Mouse (Mus musculus): Measurements from ENCODE around the gene Mamstr. TPM values are rescaled to one million over a fixed set of nuclear protein-coding genes. Genes with fewer than 3 reads are reported as not detected.

Gene Mamstr
- polyA plus RNA-seq (2012; rRNA removed), result 2.8 and 5.1 TPM in 2 replicates

DNA sequence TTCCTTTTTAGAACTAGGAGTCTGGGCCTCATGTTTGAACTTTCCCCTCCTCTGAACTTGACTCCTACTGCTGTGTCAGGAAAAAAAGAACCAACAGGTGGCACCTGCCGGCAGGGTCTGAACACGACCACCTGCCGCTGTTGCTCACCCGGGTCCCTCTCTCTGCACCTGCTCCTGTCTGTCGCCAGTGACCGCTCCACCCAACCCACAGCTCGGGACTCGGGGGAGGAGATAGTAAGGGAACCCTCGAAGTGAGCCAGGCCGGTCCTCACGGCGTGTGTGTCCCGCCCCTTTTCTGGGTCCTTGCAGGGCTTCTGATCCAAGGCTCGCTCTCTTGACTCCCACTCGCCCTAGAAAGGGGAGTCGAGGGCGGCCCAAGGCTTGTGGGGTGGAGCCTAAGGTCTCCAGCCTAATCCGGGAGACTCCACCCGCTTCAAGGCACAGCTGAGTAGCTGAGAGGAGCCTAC lies at the start of gene Mamstr:
Mamstr (plus strand) TSS at position 417 of the 467 bp plus-strand sequence.

DNA sequence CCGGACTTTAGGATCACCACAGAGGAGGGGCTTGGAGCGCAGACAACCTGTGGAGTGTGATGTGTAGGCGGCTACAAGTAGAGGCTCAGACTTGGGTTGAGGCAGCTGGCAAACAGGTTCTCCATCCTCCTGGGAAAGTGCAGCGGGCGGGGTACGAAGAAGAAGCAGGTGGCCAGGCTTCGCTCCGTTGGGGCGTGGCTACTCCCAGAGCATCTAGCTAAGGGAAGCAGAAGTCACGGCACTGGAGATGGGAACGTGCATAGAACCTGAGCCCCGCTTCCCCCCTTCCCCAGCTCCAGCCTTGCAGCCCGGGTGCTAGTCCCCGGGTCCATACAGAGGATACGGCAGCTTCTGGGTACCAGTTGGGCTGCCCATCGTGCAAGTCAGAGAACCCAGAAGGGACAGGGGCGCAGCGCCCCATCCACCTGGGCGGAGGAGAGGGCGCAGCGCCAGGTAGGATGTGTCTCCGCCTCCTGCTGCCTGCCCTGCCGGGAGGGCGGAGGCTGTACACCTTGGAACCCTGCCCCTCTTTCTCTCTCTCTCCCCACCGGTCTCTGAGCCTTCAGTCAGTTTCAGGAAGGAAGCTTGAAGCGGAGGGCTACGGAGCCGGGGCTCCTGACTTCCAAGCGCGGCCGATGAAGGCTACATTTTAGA lies 22.6 kb upstream of the Mamstr start, which contains the start of gene Fut1:
Fut1 (plus strand) TSS at position 248 of the 654 bp plus-strand sequence.

DNA sequence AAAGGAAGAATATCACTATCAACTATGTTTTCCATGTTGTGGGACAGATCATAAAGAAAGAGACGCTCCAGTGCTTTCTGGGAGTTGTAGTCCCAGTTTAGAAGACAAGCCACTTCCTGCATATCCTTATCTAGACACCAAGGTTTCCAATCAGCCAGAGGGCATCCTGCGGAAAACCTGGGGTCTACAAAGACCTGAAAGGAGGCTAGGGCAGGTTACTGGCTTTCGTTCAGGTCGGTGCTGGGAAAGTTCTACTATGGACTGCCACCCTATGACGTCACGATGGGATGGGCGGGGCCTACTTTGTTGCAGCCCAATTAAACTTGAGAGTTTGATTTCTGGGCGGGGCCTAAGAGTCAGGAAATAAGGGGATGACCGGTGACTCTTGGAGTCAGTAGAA lies 18.3 kb upstream of the Mamstr start, which contains the start of gene Izumo1:
Izumo1 (plus strand) TSS at position 369 of the 400 bp plus-strand sequence.

DNA sequence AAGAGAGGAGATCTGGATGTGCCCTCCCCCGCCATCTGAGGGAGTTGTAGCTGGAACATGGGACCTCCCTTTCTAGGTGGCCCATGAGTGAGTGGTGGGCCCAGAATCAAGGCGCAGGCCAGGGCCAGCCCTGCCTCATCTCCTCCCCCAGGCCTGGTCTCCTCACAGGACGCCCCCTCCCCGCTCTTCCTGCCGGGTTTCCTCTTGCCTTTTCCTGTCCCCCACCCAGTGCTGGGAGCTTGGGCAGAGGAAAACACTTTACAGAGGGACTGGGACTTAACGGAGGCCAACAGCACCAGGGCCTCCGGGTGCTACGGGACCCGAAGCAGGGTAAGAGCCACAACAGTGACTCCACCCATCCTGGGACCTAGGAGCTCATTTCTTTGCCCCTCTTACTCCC lies 12.5 kb upstream of the Mamstr start, which contains the start of gene Rasip1:
Rasip1 (plus strand) TSS at position 228 of the 400 bp plus-strand sequence.

DNA sequence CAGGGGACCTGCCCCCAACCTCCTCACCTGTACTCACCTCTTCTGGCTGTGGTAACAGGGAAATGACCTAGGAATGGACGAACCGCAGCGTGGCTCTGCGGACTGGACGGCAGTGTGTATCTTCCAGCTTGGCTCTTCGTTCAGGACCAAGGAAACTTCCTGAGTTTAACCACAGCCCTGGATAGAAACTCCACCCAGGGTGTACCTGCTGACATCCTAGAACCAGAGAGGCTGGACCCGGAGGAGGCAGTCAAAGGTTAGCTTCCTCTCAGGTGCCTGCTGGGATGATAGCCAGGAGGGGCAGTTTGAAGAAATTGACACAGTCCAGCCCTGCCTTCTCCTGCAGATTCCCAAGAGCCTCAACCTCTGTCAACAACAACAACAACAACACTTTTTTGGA lies 26.4 kb downstream of the Mamstr start, which contains the start of gene Fut2:
Fut2 (minus strand) TSS at position 234 of the 400 bp plus-strand sequence.

DNA sequence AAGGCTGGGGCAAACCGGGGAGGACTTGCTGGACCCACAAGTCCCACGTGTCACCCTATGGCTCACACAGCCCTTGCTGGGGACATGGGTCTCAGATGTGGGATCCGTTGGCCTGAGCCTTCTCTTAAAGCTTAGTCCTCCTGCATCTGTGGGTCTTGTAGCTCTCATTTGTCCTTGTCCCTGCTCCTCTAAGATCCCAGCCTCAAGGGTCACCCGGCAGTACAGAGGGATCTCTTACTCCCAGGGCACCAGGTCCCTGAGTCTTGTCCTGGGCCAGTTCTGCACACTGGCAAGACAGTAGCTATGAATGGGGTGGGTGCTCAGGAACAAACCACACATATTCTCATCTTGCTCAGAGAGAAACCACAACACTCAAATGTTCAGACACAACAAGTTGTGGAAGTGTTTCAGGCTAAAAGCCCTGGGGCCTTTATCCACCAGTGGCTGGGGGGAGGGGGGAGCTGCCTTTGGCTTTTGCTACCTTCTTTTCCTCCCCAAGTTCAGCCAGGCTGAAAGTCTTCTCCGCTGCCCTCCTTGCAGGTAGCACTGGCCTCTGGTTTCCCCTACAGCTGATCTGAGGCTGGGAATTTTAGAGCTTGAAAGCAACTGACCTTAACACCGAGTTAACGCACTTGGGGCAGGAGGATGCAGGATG lies 43.7 kb downstream of the Mamstr start, which contains the start of gene Ntn5:
Ntn5 (plus strand) TSS at position 627 of the 655 bp plus-strand sequence.

DNA sequence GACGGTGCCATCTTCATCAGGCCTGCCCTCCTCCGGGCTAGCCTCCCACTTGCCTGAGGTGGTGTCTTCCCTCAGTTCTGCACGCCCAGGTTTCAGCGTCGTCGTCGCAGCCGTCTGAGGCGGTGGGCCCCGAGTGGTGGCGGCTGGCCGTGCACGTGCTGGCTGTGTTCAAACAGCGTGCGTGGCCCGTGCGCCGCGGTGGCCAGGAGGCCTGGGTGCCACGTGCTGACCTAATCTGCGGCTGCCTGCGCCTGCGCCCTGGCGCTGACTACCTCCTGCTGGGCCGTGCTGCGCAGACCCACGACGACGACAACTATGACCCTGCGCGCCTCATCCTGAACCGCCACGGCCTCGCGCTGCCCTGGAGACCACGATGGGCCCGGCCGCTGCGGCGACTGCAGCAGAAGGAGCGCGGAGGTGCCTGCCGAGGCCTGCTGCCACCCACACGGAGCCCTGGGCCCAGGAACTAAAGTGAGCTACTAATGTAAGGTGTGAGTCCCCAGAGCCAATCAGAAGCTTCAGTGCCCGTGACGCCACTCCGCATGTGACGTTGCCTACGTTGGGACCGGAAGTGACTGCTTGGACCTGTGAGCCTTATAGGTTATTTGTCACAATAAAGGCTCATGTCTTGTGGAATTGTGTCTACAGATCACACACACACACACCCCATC lies 54.3 kb downstream of the Mamstr start, which contains the start of gene Sec1:
Sec1 (minus strand) TSS at position 482 of the 671 bp plus-strand sequence.

Other genes with a start within 250 kb of the Mamstr start
- 695 and 1,491 TPM in 2 replicates for gene Snrnp70, start 244.2 kb upstream of the Mamstr start, polyA plus RNA-seq (2012; rRNA removed)
- gene Kcna7, start 234.3 kb upstream of the Mamstr start, polyA plus RNA-seq (2012; rRNA removed), result 0.04 TPM in 1 of 2 replicates, not detected in the other
- gene Ntf5, start 226.3 kb upstream of the Mamstr start, polyA plus RNA-seq (2012; rRNA removed), result 1.3 and 2.1 TPM in 2 replicates
- 0.16 TPM in 1 of 2 replicates, not detected in the other for gene Lhb, start 219.2 kb upstream of the Mamstr start, polyA plus RNA-seq (2012; rRNA removed)
- 19.0 and 32.3 TPM in 2 replicates for gene Gys1, start 205.1 kb upstream of the Mamstr start, polyA plus RNA-seq (2012; rRNA removed)
- gene Ruvbl2, start 201.9 kb upstream of the Mamstr start, polyA plus RNA-seq (2012; rRNA removed), result 154 and 206 TPM in 2 replicates
- 1,702 and 1,837 TPM in 2 replicates for gene Ftl1, start 180.1 kb upstream of the Mamstr start, polyA plus RNA-seq (2012; rRNA removed)
- 146 and 199 TPM in 2 replicates for gene Bax, start 173.1 kb upstream of the Mamstr start, polyA plus RNA-seq (2012; rRNA removed)
- 0.24 and 0.80 TPM in 2 replicates for gene Tulp2, start 158.1 kb upstream of the Mamstr start, polyA plus RNA-seq (2012; rRNA removed)
- gene Gm45808, start 153.2 kb upstream of the Mamstr start, polyA plus RNA-seq (2012; rRNA removed), result not detected in 2 replicates
- gene Dhdh, start 151.2 kb upstream of the Mamstr start, polyA plus RNA-seq (2012; rRNA removed), result 3.5 and 3.9 TPM in 2 replicates
- gene Nucb1, start 129.6 kb upstream of the Mamstr start, polyA plus RNA-seq (2012; rRNA removed), result 101 and 117 TPM in 2 replicates
- 14.8 and 20.2 TPM in 2 replicates for gene Ppp1r15a, start 113.7 kb upstream of the Mamstr start, polyA plus RNA-seq (2012; rRNA removed)
- 1.8 and 4.0 TPM in 2 replicates for gene Plekha4, start 113.6 kb upstream of the Mamstr start, polyA plus RNA-seq (2012; rRNA removed)
- 0.37 and 0.56 TPM in 2 replicates for gene Hsd17b14, start 85.1 kb upstream of the Mamstr start, polyA plus RNA-seq (2012; rRNA removed)
- gene Bcat2, start 69.8 kb upstream of the Mamstr start, polyA plus RNA-seq (2012; rRNA removed), result 29.4 and 42.2 TPM in 2 replicates
- gene Fgf21, start 24.5 kb upstream of the Mamstr start, polyA plus RNA-seq (2012; rRNA removed), result 0.07 TPM in 1 of 2 replicates, not detected in the other
- gene Fut1, start 22.7 kb upstream of the Mamstr start, polyA plus RNA-seq (2012; rRNA removed), result 0.01 and 0.04 TPM in 2 replicates
- 0.20 and 0.22 TPM in 2 replicates for gene Izumo1, start 18.2 kb upstream of the Mamstr start, polyA plus RNA-seq (2012; rRNA removed)
- gene Rasip1, start 12.5 kb upstream of the Mamstr start, polyA plus RNA-seq (2012; rRNA removed), result 7.7 and 8.8 TPM in 2 replicates
- gene Fut2, start 26.4 kb downstream of the Mamstr start, polyA plus RNA-seq (2012; rRNA removed), result 0.02 and 0.15 TPM in 2 replicates
- 0.64 and 0.94 TPM in 2 replicates for gene Ntn5, start 44.0 kb downstream of the Mamstr start, polyA plus RNA-seq (2012; rRNA removed)
- gene Sec1, start 54.4 kb downstream of the Mamstr start, polyA plus RNA-seq (2012; rRNA removed), result 1.3 and 2.3 TPM in 2 replicates
- 22.0 and 26.1 TPM in 2 replicates for gene Car11, start 59.9 kb downstream of the Mamstr start, polyA plus RNA-seq (2012; rRNA removed)
- gene Dbp, start 65.1 kb downstream of the Mamstr start, polyA plus RNA-seq (2012; rRNA removed), result 7.3 and 9.1 TPM in 2 replicates
- 1,250 and 1,262 TPM in 2 replicates for gene Rpl18, start 75.5 kb downstream of the Mamstr start, polyA plus RNA-seq (2012; rRNA removed)
- gene Sphk2, start 78.0 kb downstream of the Mamstr start, polyA plus RNA-seq (2012; rRNA removed), result 25.3 and 27.1 TPM in 2 replicates
- gene Fam83e, start 81.2 kb downstream of the Mamstr start, polyA plus RNA-seq (2012; rRNA removed), result 1.3 and 1.6 TPM in 2 replicates
- not detected in 2 replicates for gene Spaca4, start 85.8 kb downstream of the Mamstr start, polyA plus RNA-seq (2012; rRNA removed)
- gene Lmtk3, start 143.8 kb downstream of the Mamstr start, polyA plus RNA-seq (2012; rRNA removed), result 85.6 and 107 TPM in 2 replicates
- gene Sult2b1, start 144.7 kb downstream of the Mamstr start, polyA plus RNA-seq (2012; rRNA removed), result 0.56 and 0.88 TPM in 2 replicates
- gene Cyth2, start 174.6 kb downstream of the Mamstr start, polyA plus RNA-seq (2012; rRNA removed), result 155 and 323 TPM in 2 replicates
- gene Kcnj14, start 184.8 kb downstream of the Mamstr start, polyA plus RNA-seq (2012; rRNA removed), result 1.2 and 1.3 TPM in 2 replicates
- gene Grwd1, start 191.0 kb downstream of the Mamstr start, polyA plus RNA-seq (2012; rRNA removed), result 28.4 and 31.1 TPM in 2 replicates
- 69.6 and 180 TPM in 2 replicates for gene Kdelr1, start 232.8 kb downstream of the Mamstr start, polyA plus RNA-seq (2012; rRNA removed)
- 2.4 and 2.7 TPM in 2 replicates for gene Grin2d, start 238.4 kb downstream of the Mamstr start, polyA plus RNA-seq (2012; rRNA removed)